Mouse (Mus musculus): ENCODE measurements around the gene Btc.

Btc gene

GRCm38 (mm10) chr5:91402339-91403211, at the start of gene Btc:
Btc (minus strand) TSS chr5:91402994.
- DNase-seq (ENCODE audit: low read depth, low spot score) = no peak

- no peak for DNase-seq (ENCODE audit: low read depth, low spot score)
Observed at GRCm38 (mm10) chr5:91444981-91445517, 42.3 kb upstream of the Btc start.

DNA sequence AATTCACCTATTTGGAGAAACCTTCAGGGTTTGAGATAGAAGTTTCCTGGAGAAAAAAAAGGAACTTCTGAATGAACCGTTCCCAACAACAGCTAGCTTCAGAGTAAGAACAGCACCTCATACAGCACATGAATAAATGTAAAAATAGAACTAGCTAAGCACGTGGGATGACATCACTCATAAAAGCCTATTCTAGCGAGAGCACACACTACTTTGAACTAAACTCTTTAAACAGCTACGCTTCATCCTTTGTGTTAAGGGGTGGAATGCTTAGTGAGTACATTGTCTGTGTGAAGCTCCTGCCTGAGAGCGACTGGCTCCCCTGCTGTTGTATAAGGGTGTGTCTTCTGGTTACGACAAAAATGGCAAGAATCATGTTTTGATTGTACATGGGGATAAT, 33.8 kb upstream of the Btc start:
- DNase-seq (ENCODE audit: low read depth, low spot score) = no peak

- no peak for DNase-seq (ENCODE audit: low read depth, low spot score)
Observed at GRCm38 (mm10) chr5:91434723-91435658, 32.2 kb upstream of the Btc start.

GRCm38 (mm10) chr5:91428547-91428946, 25.8 kb upstream of the Btc start:
- DNase-seq (ENCODE audit: low read depth, low spot score) = no peak

DNA sequence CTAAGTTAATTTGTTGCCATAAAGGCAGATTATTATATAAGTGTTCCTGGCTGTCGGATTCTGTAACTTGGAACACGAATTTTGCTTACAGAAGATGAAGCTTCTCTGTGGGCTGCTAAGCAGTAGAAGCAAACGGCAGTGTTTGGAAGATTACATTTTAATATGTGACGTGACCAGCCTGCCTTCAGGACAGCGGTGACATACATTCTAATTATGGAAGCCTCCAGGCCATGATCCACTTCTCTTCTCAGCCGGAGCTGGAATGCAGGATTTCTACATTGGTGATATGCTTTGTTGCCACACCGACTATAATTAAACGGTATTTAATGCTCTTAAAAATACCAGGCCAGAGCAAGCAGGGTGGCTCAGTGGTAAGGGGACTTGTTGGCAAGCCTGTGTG, 11.0 kb upstream of the Btc start:
- DNase-seq (ENCODE audit: low read depth, low spot score) = no peak

- no peak for DNase-seq (ENCODE audit: low read depth, low spot score)
Observed at GRCm38 (mm10) chr5:91404263-91404662, 1.5 kb upstream of the Btc start.

DNA sequence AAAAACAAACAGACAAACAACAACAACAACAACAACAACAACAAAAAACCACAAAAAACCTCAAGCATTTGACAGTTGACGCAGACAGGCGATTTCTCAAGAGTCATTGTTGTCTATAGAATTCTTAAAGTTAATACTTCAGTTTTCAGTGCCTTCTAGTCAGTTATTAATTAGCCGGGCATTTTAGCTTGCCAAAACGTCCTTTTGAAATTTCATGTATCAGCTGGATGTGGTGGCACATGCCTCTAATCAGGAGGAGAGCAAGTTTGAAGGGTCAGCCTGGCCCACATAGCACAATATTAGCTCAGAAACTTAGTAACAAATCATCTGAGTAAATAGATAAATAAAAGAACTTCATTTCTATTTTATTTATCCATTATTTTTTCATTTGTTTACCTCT, 487 bp upstream of the Btc start:
- no peak for DNase-seq (ENCODE audit: low read depth, low spot score)

- DNase-seq (ENCODE audit: low read depth, low spot score) = no peak
Observed at GRCm38 (mm10) chr5:91400493-91401096, 2.2 kb downstream of the Btc start.

- no peak for DNase-seq (ENCODE audit: low read depth, low spot score)
Observed at GRCm38 (mm10) chr5:91375467-91375866, 27.3 kb downstream of the Btc start.

GRCm38 (mm10) chr5:91368061-91368565, 34.7 kb downstream of the Btc start:
- DNase-seq (ENCODE audit: low read depth, low spot score) = no peak

DNA sequence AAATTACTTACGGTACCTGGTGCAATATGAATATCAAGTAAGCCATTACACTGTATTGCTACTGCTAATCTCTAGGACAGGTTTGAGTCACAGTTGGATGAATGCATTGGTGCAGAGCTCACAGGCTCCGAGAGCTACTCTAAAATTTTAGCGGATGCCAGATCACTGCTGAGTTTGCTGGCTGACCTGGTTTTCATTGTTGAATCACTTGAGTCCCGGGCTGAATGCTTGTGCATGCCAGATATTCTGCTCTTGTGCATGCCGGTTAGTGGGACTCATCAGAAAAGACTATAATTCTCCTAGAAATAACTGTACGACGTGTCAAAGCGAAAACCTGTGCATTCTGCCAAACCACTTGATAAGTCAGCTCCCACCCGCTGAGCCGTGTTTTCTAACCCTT, 35.9 kb downstream of the Btc start:
- DNase-seq (ENCODE audit: low read depth, low spot score) = no peak

DNA sequence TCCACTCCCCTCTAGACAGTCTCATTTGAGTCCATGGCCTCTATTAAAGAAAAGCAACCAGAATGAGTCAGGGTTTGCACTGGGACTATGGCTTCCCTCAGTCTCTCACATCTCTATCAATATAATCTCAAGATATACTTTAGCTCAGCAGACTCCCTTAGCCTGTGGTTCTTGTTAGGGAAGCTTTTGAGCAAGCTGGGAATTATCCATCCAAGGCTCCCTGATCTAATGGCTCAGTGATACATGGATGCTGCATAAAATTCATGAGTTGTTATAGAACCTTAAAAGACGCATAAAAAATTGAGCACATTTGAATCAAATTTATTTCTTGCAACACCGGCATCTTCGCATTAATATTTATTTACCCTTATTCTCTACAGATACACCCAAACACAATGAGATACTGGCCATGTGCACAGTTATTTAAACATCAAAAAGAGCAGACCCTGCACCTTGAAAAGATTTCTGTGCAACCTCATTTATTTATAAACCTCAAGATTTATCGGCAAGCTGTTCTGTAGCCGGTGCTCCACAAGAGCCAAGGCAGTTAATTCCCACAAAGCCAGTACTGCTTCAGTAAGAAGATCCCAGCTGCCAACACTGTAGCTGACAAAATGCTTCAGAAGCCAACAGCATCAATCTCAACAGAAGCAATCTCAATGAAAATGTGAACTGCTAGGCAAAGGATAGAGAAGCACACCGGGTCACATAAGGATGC, 39.4 kb downstream of the Btc start:
- DNase-seq (ENCODE audit: low read depth, low spot score) = no peak

DNA sequence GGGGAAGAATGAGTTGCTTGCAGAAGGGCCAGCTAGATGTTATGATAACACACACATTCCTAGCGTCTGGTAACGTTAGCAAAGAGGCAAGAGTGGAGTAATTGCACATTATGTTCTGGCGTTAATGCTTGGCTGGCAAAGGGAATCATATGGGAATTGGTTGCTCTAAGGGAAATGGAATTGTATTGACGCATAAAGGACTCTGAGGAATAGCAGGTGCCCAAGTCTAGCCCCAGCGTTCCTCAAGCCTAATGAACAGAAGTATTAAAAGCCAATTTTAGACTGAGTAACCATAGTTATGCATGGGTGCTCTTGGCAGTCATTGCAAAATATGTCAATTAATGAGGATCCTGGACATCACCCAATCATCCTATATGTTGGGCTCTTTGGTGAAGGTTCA, 50.1 kb downstream of the Btc start:
- DNase-seq (ENCODE audit: low read depth, low spot score) = no peak

GRCm38 (mm10) chr5:91345681-91346080, 57.1 kb downstream of the Btc start:
- DNase-seq (ENCODE audit: low read depth, low spot score) = no peak

DNA sequence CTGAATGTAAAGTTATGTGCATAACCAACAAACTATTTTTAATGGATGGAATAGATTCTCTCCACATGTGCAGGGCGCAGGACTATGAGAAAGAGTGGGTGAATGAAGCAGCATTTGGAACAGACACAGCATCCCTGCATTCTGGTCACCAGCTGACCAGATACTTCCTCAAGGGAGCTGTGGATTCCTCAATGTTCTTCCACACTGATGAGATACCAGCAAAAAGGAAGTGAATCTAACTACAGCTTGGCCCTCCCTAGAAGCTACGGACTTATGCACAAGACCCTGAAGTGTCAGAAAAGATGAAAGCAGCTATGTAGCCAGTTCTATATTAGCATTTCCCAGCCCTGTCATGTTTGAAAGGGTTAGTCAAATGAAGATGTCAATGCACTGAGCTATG, 57.7 kb downstream of the Btc start:
- no peak for DNase-seq (ENCODE audit: low read depth, low spot score)

- no peak for DNase-seq (ENCODE audit: low read depth, low spot score)
Observed at GRCm38 (mm10) chr5:91341981-91342760, 60.6 kb downstream of the Btc start.

- no peak for DNase-seq (ENCODE audit: low read depth, low spot score)
Observed at GRCm38 (mm10) chr5:91334227-91334626, 68.6 kb downstream of the Btc start.

- no peak for DNase-seq (ENCODE audit: low read depth, low spot score)
Observed at GRCm38 (mm10) chr5:91332079-91332865, 70.5 kb downstream of the Btc start.

Measured in embryo, embryonic 11.5 days (tissue).